Mouse (Mus musculus) urinary bladder, adult 2 months (tissue): ENCODE measurements around the gene Get4. TPM values are rescaled to one million over a fixed set of nuclear protein-coding genes. Genes with fewer than 3 reads are reported as not detected.

ENCODE experiments used
- DNase-seq: peaks from one replicate; pipeline ENCODE4 v3.0.0; 2022; ENCODE audit warnings: low spot score
- polyA plus RNA-seq: library from polyadenylated mRNA; depleted of rRNA; stranded (reverse); fragments of >200 nt; gene quantifications from 2 replicates; pipeline ENCODE4 v1.2.3, GENCODE M21; 2012

Gene Get4
- polyA plus RNA-seq, 1 experiment: 107 TPM

DNA sequence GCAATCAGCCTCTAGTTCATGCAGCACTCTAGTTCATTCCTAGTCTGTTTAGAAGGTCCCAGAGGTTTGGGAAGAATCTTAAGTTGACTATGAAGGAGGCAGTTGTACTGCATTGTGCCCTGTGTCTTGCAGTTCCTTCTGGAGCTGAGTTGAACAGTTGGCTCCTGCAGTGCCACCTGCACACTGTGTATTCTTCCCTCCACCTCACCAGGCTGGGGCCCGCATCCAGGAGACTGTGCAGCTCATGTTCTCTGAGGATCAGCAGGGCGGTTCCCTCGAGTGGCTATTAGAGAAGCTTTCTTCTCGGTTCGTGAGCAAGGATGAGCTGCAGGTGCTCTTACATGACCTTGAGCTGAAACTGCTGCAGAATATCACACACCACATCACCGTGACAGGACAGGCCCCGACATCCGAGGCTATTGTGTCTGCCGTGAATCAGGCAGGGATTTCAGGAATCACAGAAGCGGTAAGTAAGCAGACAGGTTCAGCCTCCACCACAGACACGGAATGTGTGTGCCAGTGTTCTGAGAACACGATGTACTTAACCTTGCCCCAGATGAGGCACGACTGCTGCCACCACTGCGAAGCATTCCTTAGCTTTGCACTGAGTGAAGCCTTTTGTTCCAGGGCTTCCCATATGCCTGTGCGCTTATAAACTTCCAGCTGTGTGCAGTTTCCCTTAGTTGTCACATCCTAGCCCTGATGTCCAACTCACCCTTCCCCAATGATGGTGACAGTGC lies 10.9 kb upstream of the Get4 start:
- no peak for DNase-seq

DNA sequence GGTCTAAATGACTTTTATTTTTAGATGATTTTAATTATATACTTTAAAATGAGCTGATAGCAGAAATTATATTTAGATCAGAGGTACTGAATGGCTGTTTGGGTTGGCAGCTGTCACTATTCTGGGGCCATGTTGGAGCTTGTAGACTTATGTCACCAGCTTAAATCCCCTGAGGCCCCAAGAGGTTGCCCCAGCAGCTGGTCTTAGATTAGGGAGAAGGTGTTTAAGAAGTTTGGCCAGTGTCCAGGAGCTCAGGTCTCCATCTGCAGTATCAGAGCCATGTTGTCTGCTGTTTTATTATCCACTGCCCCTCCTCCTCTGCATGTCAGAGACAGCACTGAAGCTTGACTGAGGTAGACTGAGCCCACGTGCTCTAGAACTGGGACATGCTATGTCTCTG lies 8.7 kb upstream of the Get4 start:
- DNase-seq: no peak

DNA sequence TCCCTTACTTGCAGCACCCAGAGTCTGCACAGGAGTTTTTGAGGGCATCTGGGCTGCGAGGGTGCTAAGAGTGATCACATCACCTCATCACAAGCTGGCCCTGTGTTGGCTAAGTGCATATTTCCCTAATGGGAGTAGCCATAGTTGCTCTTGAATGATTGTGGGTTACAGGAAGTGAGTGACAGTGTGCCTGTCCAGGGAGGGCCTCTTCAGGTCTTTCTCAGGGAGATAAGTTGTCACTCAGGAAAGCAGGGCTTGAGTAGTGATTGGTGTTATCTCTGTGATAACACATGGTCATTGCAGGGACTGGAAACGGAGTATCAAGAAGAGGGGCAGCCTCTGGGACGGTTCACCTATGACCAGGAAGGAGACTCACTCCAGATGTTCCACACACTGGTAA lies 4.4 kb upstream of the Get4 start:
- DNase-seq: no peak

DNA sequence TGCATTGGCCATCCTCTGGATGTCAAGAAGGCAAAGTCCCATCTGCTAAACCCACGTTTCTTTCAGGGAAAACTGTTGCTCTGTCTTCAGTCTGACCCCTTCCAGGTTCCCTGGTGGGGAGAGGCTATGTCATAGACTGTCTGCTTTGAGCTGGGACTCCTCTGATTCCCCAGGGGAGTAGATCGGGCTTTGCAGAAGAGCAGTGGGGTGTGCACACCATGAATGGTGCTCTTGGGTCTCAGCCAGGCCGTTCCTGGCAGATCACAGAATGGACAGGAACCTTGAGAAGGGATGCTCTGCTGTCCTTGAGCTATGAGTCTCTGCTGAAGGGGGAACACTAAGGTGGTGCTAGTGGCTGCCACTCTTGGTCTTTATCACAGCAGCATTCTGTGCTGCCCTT lies 3.3 kb upstream of the Get4 start:
- DNase-seq: no peak

DNA sequence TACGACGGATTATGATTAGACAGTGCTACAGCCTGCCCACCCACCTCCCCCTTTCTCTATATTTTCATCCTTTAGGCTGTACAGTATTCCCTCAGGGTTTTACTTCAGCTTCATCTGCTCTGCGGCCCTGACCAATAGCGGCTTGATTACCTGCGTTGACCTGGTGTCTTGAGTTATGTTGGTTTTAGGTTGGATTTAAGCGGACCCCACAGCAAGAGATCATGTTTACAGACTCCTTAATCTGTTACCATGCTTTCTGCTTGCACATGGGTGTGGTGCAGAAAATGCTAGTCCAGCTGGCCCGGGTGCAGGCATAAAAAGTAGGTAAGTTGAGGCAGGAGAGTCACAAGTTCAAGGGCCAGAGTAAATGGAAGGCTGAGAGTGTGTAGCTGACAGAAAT lies 845 bp upstream of the Get4 start:
- DNase-seq: no peak

DNA sequence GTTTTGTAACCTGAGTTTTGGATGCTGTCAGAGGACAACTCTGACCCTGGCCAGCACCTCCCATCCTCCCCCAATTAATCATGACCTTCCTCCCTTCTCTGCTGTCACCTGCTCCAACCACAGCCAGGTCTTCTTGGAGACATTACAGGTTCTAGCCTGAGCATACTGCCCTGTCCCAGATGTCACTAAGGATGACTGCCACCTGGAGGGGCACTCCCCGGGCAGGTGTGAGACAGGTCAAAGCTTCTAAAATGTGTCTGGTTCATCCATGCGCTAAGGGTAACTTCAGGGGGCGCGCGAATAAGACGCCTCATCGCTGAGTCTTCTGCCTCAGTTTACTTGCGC lies 416 bp upstream of the Get4 start:
- DNase-seq: no peak

DNA sequence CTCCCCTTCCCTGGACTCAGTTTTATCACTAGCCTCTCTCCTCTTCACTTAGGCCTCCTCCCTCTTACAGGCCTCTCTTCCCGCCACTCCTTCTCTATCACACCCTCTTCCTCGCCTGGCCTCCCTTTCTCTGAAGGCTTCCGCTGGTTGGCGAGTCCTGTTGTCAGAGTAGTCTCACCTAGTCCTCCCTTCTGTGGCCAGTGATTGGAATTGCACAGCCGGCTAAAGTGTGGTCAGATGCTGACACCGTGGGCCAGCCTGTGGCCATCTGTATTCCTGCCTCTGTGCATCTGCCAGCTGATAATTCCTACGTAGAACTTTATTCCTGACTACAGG lies 754 bp downstream of the Get4 start:
- DNase-seq: no peak

DNA sequence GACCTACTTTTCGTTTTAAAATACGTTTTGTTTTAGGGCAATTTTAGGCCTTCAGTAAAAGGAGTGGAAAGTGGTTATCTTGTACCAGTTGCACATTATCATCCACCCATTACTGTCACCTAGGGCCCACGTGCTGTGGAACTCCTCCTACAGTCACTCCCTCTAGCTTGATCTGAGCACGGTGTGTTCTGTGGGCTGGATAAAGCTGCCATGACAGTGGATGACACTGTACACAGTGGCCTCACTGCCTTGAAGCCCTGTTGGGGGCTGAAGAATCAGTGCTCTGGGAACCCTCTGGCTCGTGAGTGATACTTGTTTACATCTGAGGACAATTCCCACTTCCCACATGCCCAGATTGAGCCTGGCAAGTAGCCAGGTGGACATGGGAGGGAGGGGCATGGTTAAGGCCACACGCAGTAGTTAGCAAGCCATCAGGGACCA lies 1.2 kb downstream of the Get4 start:
- DNase-seq: no peak

DNA sequence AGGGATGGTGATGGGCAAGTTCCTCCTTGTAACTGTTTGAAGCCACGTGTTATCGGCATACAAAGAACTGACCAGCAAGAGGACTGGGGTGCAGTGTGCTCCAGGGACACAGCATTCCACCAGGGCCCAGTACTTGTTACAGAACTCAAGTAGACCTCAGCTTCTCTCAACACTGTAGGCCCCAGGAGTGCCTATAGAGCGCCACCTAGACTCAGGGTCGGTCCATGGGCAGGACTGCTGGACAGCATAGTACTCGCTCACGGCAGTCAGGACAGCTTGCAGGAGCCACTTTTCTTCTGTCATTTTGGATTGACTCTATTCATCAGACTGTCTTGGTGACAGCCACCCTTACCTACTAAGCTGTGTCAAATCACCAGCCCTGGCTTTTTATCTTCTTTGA lies 2.8 kb downstream of the Get4 start:
- DNase-seq: no peak

DNA sequence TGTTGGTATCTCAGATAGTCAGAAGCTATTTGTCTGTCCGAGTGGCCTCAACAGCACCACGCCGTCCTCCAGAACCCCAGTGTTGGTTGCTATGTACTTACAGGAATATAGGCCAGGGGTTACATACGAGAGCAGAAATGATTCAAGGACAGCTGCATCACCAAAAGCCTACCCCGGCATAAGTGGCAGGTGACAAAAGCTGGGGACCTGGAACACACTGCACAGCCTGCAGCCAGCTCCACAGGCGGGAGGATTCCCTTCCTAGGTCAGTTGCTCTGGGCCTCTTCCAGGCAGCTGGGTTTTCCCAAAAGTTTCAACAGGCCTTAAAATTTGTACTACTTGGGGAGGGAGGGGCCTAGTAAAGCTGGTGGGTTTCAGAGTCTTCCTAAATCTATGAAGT lies 3.7 kb downstream of the Get4 start:
- no peak for DNase-seq

DNA sequence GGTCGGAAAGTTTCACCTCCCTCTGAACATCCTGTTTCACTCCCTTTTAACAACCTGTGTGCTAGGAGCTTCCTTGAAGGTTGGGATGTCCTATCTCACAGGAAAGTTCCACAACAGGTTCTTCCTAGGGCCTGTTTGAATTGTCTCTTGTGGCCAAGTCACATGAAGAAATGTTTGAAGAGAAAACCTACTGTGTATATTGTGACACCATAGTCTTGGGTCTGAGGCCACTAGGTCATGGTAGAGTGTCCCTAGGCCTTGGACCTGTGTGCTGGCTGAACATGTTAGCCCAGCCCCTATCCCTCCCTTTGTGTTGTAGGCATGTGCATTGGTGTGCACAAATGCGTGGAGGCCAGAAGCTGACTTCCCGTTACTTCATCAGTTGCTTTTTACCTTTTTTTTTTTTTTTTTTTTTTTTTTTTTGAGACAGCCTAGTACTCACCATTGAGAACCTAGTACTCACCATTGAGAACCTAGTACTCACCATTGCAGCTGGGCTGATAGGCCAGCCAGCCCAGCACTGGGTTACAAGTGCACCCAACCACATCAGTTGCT lies 4.2 kb downstream of the Get4 start:
- DNase-seq: no peak

DNA sequence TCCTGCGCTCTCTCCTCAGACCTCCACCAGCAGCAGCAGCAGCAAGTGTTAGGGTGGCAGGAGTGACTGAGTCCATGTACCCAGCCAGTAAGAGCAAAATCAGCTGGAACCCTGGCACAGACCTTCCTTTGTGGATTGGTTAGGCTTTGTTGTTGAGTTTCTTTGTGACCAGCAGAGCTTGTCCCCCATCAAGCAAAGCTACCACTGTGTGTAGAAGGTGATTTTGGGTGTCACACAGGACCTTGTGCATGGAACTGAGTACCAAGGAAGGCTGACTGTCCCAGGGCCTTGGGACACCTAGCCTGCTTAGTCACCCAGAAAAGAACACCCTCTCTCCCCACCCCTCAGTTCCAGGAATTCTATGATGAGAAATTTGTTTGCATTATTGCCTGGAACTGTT lies 5.1 kb downstream of the Get4 start:
- DNase-seq: no peak

DNA sequence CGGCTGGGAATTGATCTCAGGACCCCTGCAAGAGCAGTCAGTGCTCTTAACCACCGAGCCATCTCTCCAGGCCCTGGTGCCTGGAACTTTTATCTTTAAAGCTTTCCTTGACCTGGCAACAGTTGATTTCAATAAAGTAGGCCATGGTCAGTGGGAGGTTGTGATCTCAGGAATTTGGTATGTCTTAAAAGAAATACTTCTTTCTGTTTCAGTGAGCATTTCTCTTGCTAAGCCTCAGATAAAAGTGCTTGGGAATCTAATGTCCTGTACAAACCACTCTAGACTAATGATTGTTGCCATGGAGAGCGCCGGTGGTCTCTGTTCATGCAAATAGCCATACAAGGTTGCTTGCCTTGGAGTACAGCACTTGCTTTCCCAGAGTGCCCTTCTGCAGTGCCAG lies 5.7 kb downstream of the Get4 start:
- DNase-seq: no peak

DNA sequence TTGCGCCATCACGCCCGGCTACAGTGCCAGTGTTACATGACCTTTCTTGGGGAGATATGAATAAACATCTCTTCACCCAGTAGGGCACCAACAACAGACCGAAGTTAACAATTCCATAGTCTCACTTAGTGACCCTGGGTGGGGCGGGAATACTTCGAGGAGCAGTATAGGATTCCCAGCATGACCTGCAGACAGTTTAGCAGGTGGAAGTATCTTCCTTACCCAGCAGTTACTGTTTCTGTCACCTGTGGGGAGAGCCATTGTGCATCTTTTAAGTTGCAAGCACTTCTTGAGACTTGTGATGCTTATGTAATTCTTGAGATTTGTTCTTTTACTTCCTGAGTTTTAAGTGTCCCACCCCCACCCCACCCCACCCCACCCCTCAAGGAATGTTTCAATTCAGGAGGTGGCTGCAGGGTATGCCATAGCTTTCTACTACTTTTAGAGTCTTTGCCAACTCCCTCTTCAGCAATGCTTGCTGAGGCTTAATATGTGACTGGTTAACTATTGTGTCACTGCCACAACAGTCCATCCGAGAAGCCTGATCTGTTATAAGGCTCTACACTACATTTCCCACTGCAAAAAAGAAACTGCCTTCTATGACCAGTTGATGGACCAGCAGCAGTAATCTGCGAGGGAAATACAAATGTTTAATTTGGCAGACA lies 6.4 kb downstream of the Get4 start:
- no peak for DNase-seq

DNA sequence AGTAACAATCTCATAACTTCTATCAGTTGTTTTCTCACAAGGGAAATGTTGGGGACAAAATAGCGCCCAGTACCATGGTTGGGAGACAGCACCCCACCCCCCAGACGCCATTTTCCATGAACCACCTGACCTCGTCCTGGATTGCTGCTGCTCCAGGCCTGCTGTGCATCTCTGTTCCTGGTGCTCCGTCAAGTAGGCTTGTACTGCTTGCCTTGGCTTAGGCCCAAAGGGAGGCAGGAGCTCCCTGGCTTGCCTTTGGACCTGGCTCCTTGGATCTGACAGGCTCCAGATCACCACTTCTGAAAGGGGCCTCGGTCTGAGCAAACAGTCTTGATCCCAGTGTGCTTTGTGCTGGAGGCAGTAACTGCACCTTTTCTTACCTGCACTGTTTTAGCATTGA lies 7.7 kb downstream of the Get4 start:
- no peak for DNase-seq

DNA sequence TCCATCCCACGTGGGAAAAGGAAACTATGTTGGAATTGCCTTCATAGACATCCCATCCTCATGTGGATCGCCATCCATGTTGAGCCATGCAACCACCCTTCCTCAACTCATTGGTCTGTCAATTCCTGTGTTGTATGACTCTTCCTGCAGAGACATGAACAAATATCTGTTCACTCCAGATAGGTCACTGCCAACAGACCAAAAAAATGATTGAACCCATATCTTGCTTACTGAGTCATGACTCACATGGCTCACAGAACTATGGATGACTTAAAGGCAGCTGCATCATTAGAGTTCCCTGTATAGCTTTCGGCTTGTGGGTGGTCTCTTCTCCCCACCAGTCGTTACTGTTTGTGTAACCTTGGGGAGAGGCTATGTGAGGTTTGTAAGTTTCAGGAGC lies 9.3 kb downstream of the Get4 start:
- DNase-seq: no peak

DNA sequence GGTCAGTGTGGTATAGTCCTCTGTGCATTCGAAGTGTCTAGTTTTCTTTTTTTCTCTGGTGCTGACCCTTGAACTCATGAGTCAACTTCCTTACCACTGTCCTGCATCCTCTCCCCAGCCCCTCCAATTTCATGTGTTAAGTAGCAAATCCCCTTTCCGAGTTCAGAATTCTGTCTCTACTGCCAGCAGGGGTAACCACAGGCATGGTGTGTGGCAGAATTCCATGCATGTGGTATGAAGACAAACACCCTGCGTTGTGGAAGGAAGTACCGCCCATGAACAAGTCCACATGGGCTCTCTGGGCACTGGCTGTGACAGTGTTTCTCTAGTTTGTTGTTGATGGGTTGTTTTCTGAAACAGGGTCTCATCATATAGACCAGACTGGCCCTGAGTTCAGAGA lies 15.5 kb downstream of the Get4 start:
- no peak for DNase-seq

DNA sequence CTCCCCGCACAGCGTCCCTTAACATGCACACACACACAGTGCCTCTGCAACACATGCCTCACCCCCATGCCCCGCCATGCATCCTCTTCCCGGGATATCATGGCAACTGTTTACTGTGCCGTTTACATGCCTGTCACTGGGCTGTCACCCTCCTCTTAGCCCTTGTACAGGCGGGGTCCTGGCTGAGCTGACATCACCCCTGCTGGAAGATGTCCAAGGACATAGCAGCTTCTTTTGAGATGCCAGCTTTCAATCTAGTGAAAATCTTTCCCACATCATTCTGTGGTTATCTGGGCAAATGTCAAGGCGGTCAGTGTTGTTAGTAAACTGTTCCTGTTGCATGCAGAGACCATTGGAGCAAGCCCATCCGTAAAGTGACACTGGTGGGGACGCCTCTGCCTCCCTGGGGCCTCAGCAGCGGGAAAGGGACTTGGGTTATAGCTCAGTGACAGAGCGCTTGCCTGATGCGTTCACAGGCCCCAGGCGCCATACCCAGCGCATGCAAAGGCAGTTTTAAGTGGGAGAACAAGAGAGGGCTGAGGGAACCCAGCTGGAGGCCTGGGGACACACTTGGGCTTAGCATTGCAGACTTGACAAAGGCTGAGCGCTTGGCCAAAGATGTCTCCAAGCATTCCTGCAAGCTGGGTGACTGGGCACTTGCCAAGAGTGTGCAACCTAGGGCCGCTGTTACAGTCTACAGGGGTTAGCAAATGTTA lies 18.8 kb downstream of the Get4 start:
- no peak for DNase-seq

DNA sequence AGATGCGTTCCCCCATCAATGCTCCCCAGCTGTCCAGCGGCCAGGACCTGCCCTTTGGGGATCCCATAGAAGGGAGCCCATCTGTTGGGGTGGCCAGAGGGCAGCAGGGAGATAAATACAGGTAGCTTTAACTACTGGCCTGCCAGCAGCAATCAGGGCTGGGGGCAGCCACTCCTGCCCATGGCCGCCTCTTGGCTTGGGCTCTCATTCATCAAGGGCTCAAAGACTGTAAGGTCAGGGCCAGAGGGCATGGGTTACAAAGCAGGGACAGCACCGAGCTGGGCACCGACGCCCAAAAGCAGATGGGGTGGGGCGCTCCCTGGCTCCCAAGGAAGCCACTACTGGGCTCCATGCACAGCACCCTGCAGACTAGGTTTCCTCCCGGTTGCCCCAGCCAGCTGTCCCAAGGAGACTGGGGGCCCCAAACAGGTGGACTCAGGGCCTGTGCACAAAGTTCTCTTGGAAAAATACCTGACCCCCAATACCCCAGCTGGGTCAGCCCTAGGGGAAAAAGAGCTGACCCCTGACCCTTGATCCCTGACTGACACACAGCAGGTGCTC lies 19.9 kb downstream of the Get4 start:
- DNase-seq: no peak

DNA sequence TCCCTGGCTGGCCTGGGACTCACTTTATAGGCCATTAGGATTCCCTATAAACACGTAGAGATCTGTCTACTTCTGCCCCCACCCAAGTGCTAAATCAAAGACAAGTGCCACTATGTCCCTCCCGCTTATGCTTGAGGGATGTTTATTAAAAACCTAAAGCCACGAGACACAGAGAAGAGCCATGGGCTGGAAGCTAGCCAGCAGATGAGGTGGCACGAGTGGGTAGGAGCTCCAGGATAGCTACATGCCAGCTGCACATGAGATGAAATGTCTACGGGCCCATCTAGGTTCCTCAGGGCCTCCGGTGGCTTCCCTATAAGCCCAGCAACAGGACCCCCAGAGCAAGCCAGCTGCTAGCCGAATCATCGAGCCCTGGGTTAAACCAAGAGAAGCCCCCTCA lies 25.2 kb downstream of the Get4 start:
- DNase-seq: no peak

DNA sequence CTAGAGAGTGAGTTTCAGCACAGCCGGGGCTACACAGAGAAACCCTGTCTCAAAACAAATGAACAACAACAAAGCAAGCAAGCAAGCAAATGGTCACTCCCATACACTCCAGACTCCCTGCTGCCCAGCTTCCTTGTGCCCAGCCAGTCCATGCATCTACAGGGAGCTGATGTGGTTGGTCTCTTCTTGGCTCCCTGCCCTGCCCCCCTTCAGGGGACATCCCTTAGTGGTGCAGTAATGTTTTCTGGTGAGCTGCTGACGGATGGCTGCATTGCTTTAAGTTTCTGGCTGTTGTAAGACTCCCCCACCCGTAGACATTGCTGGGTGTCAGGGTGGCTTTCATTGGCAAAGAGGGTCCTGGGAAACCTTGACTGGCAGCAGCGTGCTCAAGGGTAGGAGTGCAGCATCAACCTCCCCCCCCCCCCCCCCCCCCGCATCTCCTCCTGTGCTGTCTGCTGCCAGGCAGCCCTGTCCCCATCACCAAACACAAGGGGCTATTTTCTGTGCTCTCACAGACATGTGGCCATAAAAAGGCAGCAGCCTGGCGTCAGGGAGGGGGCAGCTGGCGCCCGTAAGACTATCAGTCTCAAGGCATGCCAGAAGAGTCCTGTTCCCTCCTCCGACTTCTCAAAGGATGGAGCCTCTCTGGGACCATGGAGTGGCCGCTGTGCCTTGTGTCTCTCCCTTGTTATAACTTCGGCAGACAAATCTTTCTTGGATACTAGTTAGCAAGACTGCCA lies 29.4 kb downstream of the Get4 start:
- no peak for DNase-seq

DNA sequence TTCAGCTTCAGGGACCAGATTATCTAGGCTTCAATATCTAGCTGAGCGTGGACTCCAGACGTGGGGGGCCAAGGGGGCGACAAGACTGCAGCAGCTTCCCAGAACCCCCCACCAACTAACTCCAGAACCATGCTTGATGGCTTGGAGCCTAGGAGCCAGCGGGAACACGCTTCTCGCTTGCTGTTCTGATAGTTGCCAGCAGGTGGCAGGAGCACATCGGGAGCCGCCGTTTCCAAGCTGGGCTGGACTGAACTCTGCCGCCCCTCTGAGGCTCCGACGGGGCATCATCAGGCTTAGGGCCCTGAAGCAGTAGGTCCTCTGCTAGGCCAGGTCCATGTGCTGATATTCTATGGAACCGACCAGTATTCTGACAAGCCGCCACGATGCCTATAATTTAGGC lies 30.1 kb downstream of the Get4 start:
- DNase-seq: peak; percentile 77
